In genomic region chr9:85328259-85328658, GRCm38 (mm10) we compare ENCODE assay signal across 8 mouse cellular contexts. TPM values are rescaled to one million over a fixed set of nuclear protein-coding genes. Genes with fewer than 3 reads are reported as not detected.
DNase-seq lines count a peak whose midpoint lies in the region; ATAC-seq and TF ChIP-seq lines count a peak whose summit lies in the region.

No protein-coding gene starts in this region.

- H3K9me3 ChIP-seq in embryonic facial prominence, embryonic 13.5 days, result no peaks in the 10 kb centered on the region
- H3K9me3 ChIP-seq in limb, embryonic 12.5 days, result no peaks in the 10 kb centered on the region
- H3K9me3 ChIP-seq in midbrain, embryonic 14.5 days (ENCODE audit: control insufficient read depth, low read length), result no peaks in the 10 kb centered on the region

- H3K36me3 ChIP-seq in embryonic facial prominence, embryonic 13.5 days, result no peaks in the 10 kb centered on the region; the same call in 1 of the 2 replicates
- peaks cover 6% of the 10 kb centered on the region for H3K36me3 ChIP-seq in heart, adult 2 months (ENCODE audit: control insufficient read depth, insufficient read depth, low read length)
- H3K36me3 ChIP-seq in kidney, adult 2 months (ENCODE audit: control insufficient read depth, insufficient read depth, low read length), result no peaks in the 10 kb centered on the region
- H3K36me3 ChIP-seq in limb, embryonic 12.5 days, result no peaks in the 10 kb centered on the region
- no peaks in the 10 kb centered on the region for H3K36me3 ChIP-seq in midbrain, embryonic 14.5 days (ENCODE audit: control insufficient read depth, insufficient read depth, low read length)

- intact Hi-C loops in heart, adult 2 months (cut with DNase I), result loop anchor here (2.0 to 10.0 kb wide), 7 partner anchors 259 to 1371 kb away; no protein-coding TSS in a partner anchor

- TF ChIP-seq EP300 in heart, adult 2 months (IDR thresholded peaks at IDR 0.05; ENCODE audit: insufficient read depth, low read depth, low read length), result peak; percentile 84; the same call in 1 of the 2 replicates

- DNase-seq in cerebellum, adult 11 months, result peak; percentile 23
- DNase-seq in heart, adult 2 months, result peak; percentile 89 to 93
- DNase-seq in kidney, adult 2 months, result peak; percentile 90
- peak; percentile 94 for DNase-seq in midbrain, embryonic 14.5 days
- peak; percentile 77 to 93 for DNase-seq in spleen, adult 18-20 months

- peak overlapping the region; percentile 62 for H3K4me3 ChIP-seq in embryonic facial prominence, embryonic 13.5 days
- H3K4me3 ChIP-seq in heart, adult 2 months, result peak overlapping the region; percentile 54
- H3K4me3 ChIP-seq in kidney, adult 2 months (ENCODE audit: insufficient read depth, low read depth, low read length), result peak overlapping the region; percentile 66
- H3K4me3 ChIP-seq in limb, embryonic 12.5 days (replicated peaks), result peak overlapping the region; percentile 68
- H3K4me3 ChIP-seq in midbrain, embryonic 14.5 days (replicated peaks; ENCODE audit: low read depth, low read length), result peak overlapping the region; percentile 61

- TF ChIP-seq POLR2A in heart, adult 2 months (IDR thresholded peaks at IDR 0.05; ENCODE audit: insufficient read depth, low read depth, low read length), result no peak
- TF ChIP-seq POLR2A in kidney, adult 2 months (IDR thresholded peaks at IDR 0.05; ENCODE audit: low read depth, low read length), result no peak

- TF ChIP-seq CTCF in heart, adult 2 months (IDR thresholded peaks at IDR 0.05), result no peak; the same call in 1 of the 2 replicates
- peak; percentile 92 for TF ChIP-seq CTCF in kidney, adult 2 months (conservative IDR thresholded peaks at IDR 0.05; ENCODE audit: insufficient read depth, insufficient read length, low read depth, low read length)

- WGBS in embryonic facial prominence, embryonic 13.5 days, result 1% methylated on average over 16 of the region's 16 CpGs
- 2% methylated on average over 16 of the region's 16 CpGs for WGBS in heart, adult 2 months
- 2% methylated on average over 16 of the region's 16 CpGs for WGBS in kidney, adult 2 months
- WGBS in limb, embryonic 12.5 days, result 2% methylated on average over 16 of the region's 16 CpGs
- WGBS in midbrain, embryonic 14.5 days, result 2% methylated on average over 16 of the region's 16 CpGs

- peaks cover 21% of the 10 kb centered on the region for H3K4me1 ChIP-seq in embryonic facial prominence, embryonic 13.5 days
- H3K4me1 ChIP-seq in heart, adult 2 months (ENCODE audit: control insufficient read depth, insufficient read depth, low read length), result no peaks in the 10 kb centered on the region
- H3K4me1 ChIP-seq in kidney, adult 2 months (ENCODE audit: control insufficient read depth, insufficient read depth, low read length), result no peaks in the 10 kb centered on the region
- no peaks in the 10 kb centered on the region; the same call in 1 of the 2 replicates for H3K4me1 ChIP-seq in limb, embryonic 12.5 days (replicated peaks)
- 0 out of 2 replicates have a peak, but pooled peaks cover 3% of the 10 kb centered on the region for H3K4me1 ChIP-seq in midbrain, embryonic 14.5 days (ENCODE audit: control insufficient read depth, insufficient read depth, low read length)

- no peak for ATAC-seq in cerebellum, adult (ENCODE audit: insufficient number of reproducible peaks, low FRiP score, low TSS enrichment)
- peak; percentile 17; the same call in 1 of the 2 replicates for ATAC-seq in embryonic facial prominence, embryonic 13.5 days (ENCODE audit: insufficient number of reproducible peaks, insufficient read depth, low FRiP score, low TSS enrichment, low read depth)
- peak; percentile 18; the same call in 1 of the 2 replicates for ATAC-seq in limb, embryonic 12.5 days (ENCODE audit: insufficient number of reproducible peaks, insufficient read depth, low FRiP score, low TSS enrichment, low read depth)
- ATAC-seq in midbrain, embryonic 14.5 days (ENCODE audit: low FRiP score, low TSS enrichment), result peak; percentile 46

- H3K4me2 ChIP-seq in embryonic facial prominence, embryonic 13.5 days, result peak overlapping the region; percentile 89
- H3K4me2 ChIP-seq in limb, embryonic 12.5 days, result peak overlapping the region; percentile 89
- peak overlapping the region; percentile 97 for H3K4me2 ChIP-seq in midbrain, embryonic 14.5 days (ENCODE audit: low read length)

- peak overlapping the region; percentile 69 for H3K27ac ChIP-seq in embryonic facial prominence, embryonic 13.5 days
- peak overlapping the region; percentile 91 for H3K27ac ChIP-seq in heart, adult 2 months
- no peak overlapping the region for H3K27ac ChIP-seq in kidney, adult 2 months (ENCODE audit: insufficient read depth, low read depth, low read length)
- H3K27ac ChIP-seq in limb, embryonic 12.5 days, result peak overlapping the region; percentile 67; the same call in 1 of the 2 replicates
- H3K27ac ChIP-seq in midbrain, embryonic 14.5 days (replicated peaks; ENCODE audit: low read depth, low read length), result peak overlapping the region; percentile 49

- peaks cover 31% of the 10 kb centered on the region for H3K27me3 ChIP-seq in embryonic facial prominence, embryonic 13.5 days
- no peaks in the 10 kb centered on the region for H3K27me3 ChIP-seq in heart, adult 2 months (ENCODE audit: control insufficient read depth, insufficient read depth, low read length)
- no peaks in the 10 kb centered on the region for H3K27me3 ChIP-seq in kidney, adult 2 months (replicated peaks; ENCODE audit: control insufficient read depth, insufficient read depth, low read length)
- H3K27me3 ChIP-seq in limb, embryonic 12.5 days, result peaks cover 35% of the 10 kb centered on the region
- H3K27me3 ChIP-seq in midbrain, embryonic 14.5 days (ENCODE audit: control insufficient read depth, insufficient read depth, low read length), result 0 out of 2 replicates have a peak, but pooled peaks cover 5% of the 10 kb centered on the region

- H3K79me2 ChIP-seq in heart, adult 2 months (replicated peaks; ENCODE audit: control insufficient read depth, insufficient read depth, low read length), result no peaks in the 10 kb centered on the region

- H3K9ac ChIP-seq in embryonic facial prominence, embryonic 13.5 days, result peak overlapping the region; percentile 71
- peak overlapping the region; percentile 69 for H3K9ac ChIP-seq in heart, adult 2 months (ENCODE audit: low read depth, low read length)
- peak overlapping the region; percentile 69 for H3K9ac ChIP-seq in limb, embryonic 12.5 days (replicated peaks)
- peak overlapping the region; percentile 49 for H3K9ac ChIP-seq in midbrain, embryonic 14.5 days (replicated peaks; ENCODE audit: low read length)

RNA-seq across cellular contexts. Expression of gene Tent5a, which starts 1.1 kb away (rescaled TPM):
- 9.4 and 10.5 TPM in 2 replicates for polyA plus RNA-seq in embryonic facial prominence, embryonic 13.5 days (2015; fragmentation: Nextera tagmentation; extraction: Ambion mirVana)
- total RNA-seq in heart, adult 2 months (2021), result 10 to 100 TPM; 11.0 to 12.5 TPM
- 3.2 and 5.1 TPM in 2 replicates for polyA plus RNA-seq in heart, adult 2 months (2012; rRNA removed)
- 2.3 and 2.5 TPM in 2 replicates for polyA plus RNA-seq in kidney, adult 2 months (2012; rRNA removed)
- 3.3 and 6.1 TPM in 2 replicates for polyA plus RNA-seq in limb, embryonic 12.5 days (2016; fragmentation: Nextera tagmentation; extraction: Ambion mirVana)
- polyA plus RNA-seq in midbrain, embryonic 14.5 days (2014; fragmentation: Nextera tagmentation; extraction: Ambion mirVana), result 5.0 and 5.3 TPM in 2 replicates

RNA-seq across cellular contexts. Expression of gene Gm11114, which starts 15.7 kb away (rescaled TPM):
- polyA plus RNA-seq in embryonic facial prominence, embryonic 13.5 days (2015; fragmentation: Nextera tagmentation; extraction: Ambion mirVana), result not detected in 2 replicates
- total RNA-seq in heart, adult 2 months (2021), result not detected
- not detected in 2 replicates for polyA plus RNA-seq in heart, adult 2 months (2012; rRNA removed)
- not detected in 2 replicates for polyA plus RNA-seq in kidney, adult 2 months (2012; rRNA removed)
- polyA plus RNA-seq in limb, embryonic 12.5 days (2016; fragmentation: Nextera tagmentation; extraction: Ambion mirVana), result not detected in 2 replicates
- polyA plus RNA-seq in midbrain, embryonic 14.5 days (2014; fragmentation: Nextera tagmentation; extraction: Ambion mirVana), result not detected in 2 replicates

Comparison
In these comparisons a context has a peak if more than half of its experiments do, and no peak if none do; other contexts are left out.
1. DNase-seq: peak in every context shown above with its lines; median percentile 94 in midbrain, embryonic 14.5 days; 91 in heart, adult 2 months; 90 in kidney, adult 2 months; 85 in spleen, adult 18-20 months; 23 in cerebellum, adult 11 months.